Mouse (Mus musculus) midbrain, embryonic 16.5 days (tissue): ENCODE measurements around the gene Smarcd1. TPM values are rescaled to one million over a fixed set of nuclear protein-coding genes. Genes with fewer than 3 reads are reported as not detected.

Source experiments
- ATAC-seq: fragments of 200-750 bp; cut with Nextera tagmentation; 2 replicates; pipeline ENCODE4 v1.8.0; 2017; ENCODE audit warnings: moderate TSS enrichment
- H3K27ac ChIP-seq: fragments of 300-500 bp; sonication (generic); 2 replicates; pipeline ENCODE4 v1.5.1; 2014; ENCODE audit warnings: mild to moderate bottlenecking, low read length, mixed read lengths
- H3K27me3 ChIP-seq: fragments of 300-500 bp; sonication (generic); 2 replicates; pipeline ENCODE4 v1.6.1; 2014; ENCODE audit warnings: low read depth, low read length, mixed read lengths; ENCODE audit not compliant: control insufficient read depth, insufficient read depth
- H3K36me3 ChIP-seq: fragments of 300-500 bp; sonication (generic); 2 replicates; pipeline ENCODE4 v1.6.1; 2014; ENCODE audit warnings: mild to moderate bottlenecking, low read length, moderate library complexity, mixed read lengths; ENCODE audit not compliant: control insufficient read depth, insufficient read depth
- H3K4me1 ChIP-seq: fragments of 300-500 bp; sonication (generic); 2 replicates; pipeline ENCODE4 v1.6.1; 2014; ENCODE audit warnings: mild to moderate bottlenecking, low read length, mixed read lengths; ENCODE audit not compliant: control insufficient read depth, insufficient read depth
- H3K4me2 ChIP-seq: fragments of 300-500 bp; sonication (generic); 2 replicates; pipeline ENCODE4 v1.6.1; 2014; ENCODE audit warnings: mild to moderate bottlenecking, low read length, mixed read lengths
- H3K4me3 ChIP-seq: fragments of 300-500 bp; sonication (generic); 2 replicates; pipeline ENCODE4 v1.5.1; 2014; ENCODE audit warnings: low read depth, mild to moderate bottlenecking, low read length, moderate library complexity, mixed read lengths
- H3K9ac ChIP-seq: fragments of 300-500 bp; sonication (generic); 2 replicates; pipeline ENCODE4 v1.6.1; 2014; ENCODE audit warnings: low read depth, low read length, mixed read lengths
- H3K9me3 ChIP-seq: fragments of 300-500 bp; sonication (generic); replicated peaks from 2 replicates; pipeline ENCODE4 v1.6.1; 2014; ENCODE audit warnings: mild to moderate bottlenecking, low read length, mixed read lengths; ENCODE audit not compliant: control insufficient read depth, poor library complexity, severe bottlenecking
- WGBS: fragments of 180-500 bp; shearing (Covaris S2); extraction: QIAGEN DNeasy Blood & Tissue Kit; methylation state at CpG from one replicate; pipeline ENCODE4 v1.1.7; 2014; 5-methylcytosine and 5-hydroxymethylcytosine counted together
- polyA plus RNA-seq: library from polyadenylated mRNA; unstranded; fragments of >200 nt; fragmentation: Nextera tagmentation; extraction: Ambion mirVana; gene quantifications from 2 replicates; pipeline ENCODE4 v1.2.1, GENCODE M21; 2015

Gene Smarcd1
- 86.0 and 110 TPM in 2 replicates for polyA plus RNA-seq

DNA sequence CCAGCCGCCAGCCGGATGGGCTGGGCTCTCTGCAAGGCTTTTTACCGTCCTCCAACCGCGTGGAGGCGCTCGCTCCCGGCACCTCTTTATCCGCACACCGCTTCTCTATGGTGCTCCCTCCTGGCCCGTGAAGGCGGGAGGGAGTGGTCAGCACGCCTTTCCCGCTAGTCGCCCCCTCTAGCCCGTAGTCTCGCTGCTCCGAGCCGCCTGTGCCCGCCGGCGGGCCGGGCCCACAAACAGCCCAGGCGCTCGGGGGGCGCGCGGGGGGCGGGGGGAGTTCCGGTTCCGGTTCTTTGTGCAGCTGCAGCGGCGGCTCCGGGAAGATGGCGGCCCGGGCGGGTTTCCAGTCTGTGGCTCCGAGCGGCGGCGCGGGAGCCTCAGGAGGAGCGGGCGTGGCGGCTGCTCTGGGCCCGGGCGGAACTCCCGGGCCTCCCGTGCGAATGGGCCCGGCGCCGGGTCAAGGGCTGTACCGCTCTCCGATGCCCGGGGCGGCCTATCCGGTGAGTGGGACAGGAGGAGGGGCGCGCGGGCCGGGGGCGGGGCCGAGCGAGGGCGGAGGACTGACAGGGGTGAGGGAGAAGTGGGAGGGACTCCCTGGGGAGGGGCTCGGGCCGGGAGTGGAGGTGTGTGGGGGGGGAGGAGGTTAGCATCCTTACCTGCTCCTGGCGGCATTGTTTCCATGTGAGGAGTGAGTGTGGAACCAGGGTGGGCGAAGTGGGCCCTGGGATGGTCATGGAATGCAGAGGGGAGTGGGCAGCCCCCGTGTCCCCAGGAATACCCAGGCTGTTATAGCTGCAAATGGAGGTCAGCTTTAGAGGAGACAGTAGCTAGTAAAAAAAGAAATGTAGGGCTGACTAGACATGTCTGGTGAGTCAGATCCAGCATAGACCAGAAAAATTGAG lies at the start of gene Smarcd1:
TSS of gene Smarcd1 (plus strand) at position 131 of the 902 bp plus-strand sequence.
- WGBS: under 1% methylated on average over 53 of the region's 71 CpGs
- peak within 1 kb of the TSS; percentile 93 for H3K27ac ChIP-seq
- ATAC-seq: peak; percentile 93
- H3K36me3 ChIP-seq: peaks cover 24% of the 10 kb centered on the region
- peaks cover 24% of the 10 kb centered on the region for H3K4me1 ChIP-seq
- H3K9me3 ChIP-seq: no peaks in the 10 kb centered on the region
- peak within 1 kb of the TSS; percentile 65 for H3K4me3 ChIP-seq
- peak within 1 kb of the TSS; percentile 88 for H3K9ac ChIP-seq
- H3K27me3 ChIP-seq: no peaks in the 10 kb centered on the region
- H3K4me2 ChIP-seq: peak within 1 kb of the TSS; percentile 99

- Histone ChIP-seq H3K27ac (no peak overlapping the region), H3K36me3 (no peaks in the 10 kb centered on the region), H3K9me3 (no peaks in the 10 kb centered on the region), H3K9ac (no peak overlapping the region), H3K27me3 (peaks cover 12% of the 10 kb centered on the region; the same call in 1 of the 2 replicates), H3K4me3 (no peak overlapping the region; the same call in 1 of the 2 replicates), H3K4me1 (peaks cover 28% of the 10 kb centered on the region), H3K4me2 (peak overlapping the region; percentile 27)
- WGBS: 14% methylated on average over 8 of the region's 8 CpGs
- no peak for ATAC-seq
Measured at GRCm38 (mm10) chr15:99653291-99653690, 48.6 kb upstream of the Smarcd1 start.

- Histone ChIP-seq H3K4me3 (peak overlapping the region; percentile 1; the same call in 1 of the 2 replicates), H3K27me3 (peaks cover 12% of the 10 kb centered on the region; the same call in 1 of the 2 replicates), H3K9me3 (no peaks in the 10 kb centered on the region), H3K4me2 (peak overlapping the region; percentile 27), H3K4me1 (peaks cover 25% of the 10 kb centered on the region), H3K27ac (no peak overlapping the region), H3K9ac (peak overlapping the region; percentile 32), H3K36me3 (no peaks in the 10 kb centered on the region)
- 4% methylated on average over 21 of the region's 21 CpGs for WGBS
- no peak for ATAC-seq
Measured at GRCm38 (mm10) chr15:99653876-99654275, 48.1 kb upstream of the Smarcd1 start.

GRCm38 (mm10) chr15:99655956-99656355 lies 46.0 kb upstream of the Smarcd1 start:
- Histone ChIP-seq H3K36me3 (no peaks in the 10 kb centered on the region), H3K4me1 (peaks cover 8% of the 10 kb centered on the region; the same call in 1 of the 2 replicates), H3K4me3 (no peak overlapping the region), H3K4me2 (no peak overlapping the region), H3K9ac (0 out of 2 replicates have a peak overlapping the region, but pooled peaks have one; percentile 12), H3K27ac (no peak overlapping the region), H3K9me3 (no peaks in the 10 kb centered on the region), H3K27me3 (peaks cover 12% of the 10 kb centered on the region; the same call in 1 of the 2 replicates)
- WGBS: 51% methylated on average over 9 of the region's 9 CpGs
- no peak for ATAC-seq

GRCm38 (mm10) chr15:99658437-99658836 lies 43.5 kb upstream of the Smarcd1 start:
- H3K4me3 ChIP-seq: no peak overlapping the region
- WGBS: 69% methylated on average over 2 of the region's 2 CpGs
- H3K36me3 ChIP-seq: no peaks in the 10 kb centered on the region
- H3K4me1 ChIP-seq: peaks cover 10% of the 10 kb centered on the region; the same call in 1 of the 2 replicates
- H3K27ac ChIP-seq: no peak overlapping the region
- no peak overlapping the region for H3K4me2 ChIP-seq
- no peak overlapping the region for H3K9ac ChIP-seq
- H3K9me3 ChIP-seq: no peaks in the 10 kb centered on the region
- H3K27me3 ChIP-seq: peaks cover 12% of the 10 kb centered on the region; the same call in 1 of the 2 replicates
- ATAC-seq: no peak

DNA sequence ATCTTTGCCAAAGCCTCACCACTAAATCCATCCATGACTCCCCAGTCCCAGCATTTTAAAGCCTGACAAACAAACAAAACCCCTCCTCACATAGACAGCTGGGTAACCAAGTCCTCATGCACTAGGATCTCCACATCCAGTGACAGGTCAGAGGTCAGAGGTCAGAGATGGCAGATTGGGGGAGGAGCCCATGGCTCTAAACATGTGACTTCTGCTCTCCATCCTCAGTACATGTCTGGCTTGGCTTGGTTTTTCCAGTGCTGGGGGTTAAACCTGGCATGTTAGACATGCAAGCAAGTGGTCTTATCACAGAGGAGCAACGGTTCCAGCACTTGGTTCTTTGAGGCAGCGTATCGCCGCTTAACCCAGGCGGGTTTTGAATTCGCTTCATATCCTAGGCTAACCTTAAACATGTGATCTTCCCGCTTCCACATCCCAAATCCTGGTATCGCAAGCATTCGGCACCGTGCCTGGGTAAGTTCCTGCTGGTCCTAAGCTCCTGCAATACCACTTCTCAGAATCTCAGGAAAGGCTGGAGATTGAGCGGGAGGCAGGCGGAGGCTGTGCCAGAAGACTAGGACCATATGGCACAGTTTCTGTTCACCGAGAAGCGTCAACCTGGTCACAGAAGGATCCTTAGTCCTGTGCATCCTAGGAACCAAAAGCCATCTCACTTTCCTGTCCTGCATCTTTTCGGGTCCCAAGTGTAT lies 40.7 kb upstream of the Smarcd1 start:
- no peak overlapping the region for H3K9ac ChIP-seq
- no peak overlapping the region for H3K4me2 ChIP-seq
- no peak for ATAC-seq
- H3K36me3 ChIP-seq: no peaks in the 10 kb centered on the region
- no peaks in the 10 kb centered on the region for H3K27me3 ChIP-seq
- H3K4me1 ChIP-seq: peaks cover 20% of the 10 kb centered on the region
- no peak overlapping the region for H3K4me3 ChIP-seq
- WGBS: 95% methylated on average over 15 of the region's 15 CpGs
- no peaks in the 10 kb centered on the region for H3K9me3 ChIP-seq
- H3K27ac ChIP-seq: 0 out of 2 replicates have a peak overlapping the region, but pooled peaks have one; percentile 47

- peak overlapping the region; percentile 54; the same call in 1 of the 2 replicates for H3K27ac ChIP-seq
Measured at GRCm38 (mm10) chr15:99662371-99662770, 39.6 kb upstream of the Smarcd1 start.

GRCm38 (mm10) chr15:99663964-99664599 lies 37.8 kb upstream of the Smarcd1 start:
- Histone ChIP-seq H3K9ac (peak overlapping the region; percentile 63), H3K4me3 (peak overlapping the region; percentile 37), H3K4me2 (peak overlapping the region; percentile 66), H3K4me1 (peaks cover 27% of the 10 kb centered on the region), H3K27ac (peak overlapping the region; percentile 59), H3K27me3 (no peaks in the 10 kb centered on the region), H3K9me3 (no peaks in the 10 kb centered on the region), H3K36me3 (no peaks in the 10 kb centered on the region)
- ATAC-seq: no peak
- WGBS: 4% methylated on average over 17 of the region's 17 CpGs

More at GRCm38 (mm10) chr15:99662371-99662770, 39.6 kb upstream of the Smarcd1 start:
- Histone ChIP-seq H3K9me3 (no peaks in the 10 kb centered on the region), H3K4me1 (peaks cover 21% of the 10 kb centered on the region), H3K27me3 (no peaks in the 10 kb centered on the region), H3K4me2 (no peak overlapping the region), H3K9ac (no peak overlapping the region), H3K4me3 (no peak overlapping the region), H3K36me3 (no peaks in the 10 kb centered on the region)
- no peak for ATAC-seq
- 49% methylated on average over 7 of the region's 7 CpGs for WGBS
